Mouse (Mus musculus): ENCODE measurements at regions not wholly inside any gene's neighbourhood (a gene's known extent, or its start where the extent isn't known, plus 50 kb on each side); places are given as distances from the start of the nearest gene placed in this dataset.

DNA sequence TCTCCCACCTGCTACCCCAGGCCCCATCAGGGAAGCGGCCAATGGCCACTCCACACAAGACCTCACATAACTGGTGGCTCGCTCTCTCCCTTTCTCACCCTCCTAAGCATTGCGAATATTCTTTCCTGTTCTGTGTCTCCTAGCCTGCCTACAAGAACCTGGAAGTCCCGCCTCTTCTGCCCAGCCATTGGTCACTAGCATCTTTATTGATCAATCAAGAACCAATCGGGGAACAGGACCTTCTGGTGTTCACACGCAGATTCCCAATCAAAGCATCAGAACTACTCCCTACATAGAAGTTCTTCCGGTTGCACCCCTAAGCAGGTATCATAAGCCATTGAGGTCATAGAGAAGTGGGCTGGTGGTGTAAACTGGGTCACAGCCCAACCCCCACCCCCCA is 148.5 kb downstream of the Tbc1d30 start:
- no peak for TF ChIP-seq CTCF (conservative IDR thresholded peaks at IDR 0.05 in 1 of 2, IDR thresholded peaks at IDR 0.05 in 1 of 2; ENCODE audit: low read depth in 2 of 2, low read length in 2 of 2)
- TF ChIP-seq POLR2AphosphoS2 (IDR thresholded peaks at IDR 0.05; ENCODE audit: low read depth, low read length) = no peak
- TF ChIP-seq POLR2A (IDR thresholded peaks at IDR 0.05; ENCODE audit: low read depth, low read length) = no peak
- TF ChIP-seq SMC3 (IDR thresholded peaks at IDR 0.05; ENCODE audit: low read depth, low read length) = no peak
- TF ChIP-seq RAD21 (IDR thresholded peaks at IDR 0.05; ENCODE audit: low read depth, low read length) = no peak
- no peak for TF ChIP-seq ZC3H11A (IDR thresholded peaks at IDR 0.05; ENCODE audit: low read depth, low read length)
- no peak for TF ChIP-seq UBTF (IDR thresholded peaks at IDR 0.05; ENCODE audit: low read depth, low read length)
- no peak for TF ChIP-seq ZNF384 (IDR thresholded peaks at IDR 0.05; ENCODE audit: low read depth, low read length)
- no peak for TF ChIP-seq TCF12 (IDR thresholded peaks at IDR 0.05; ENCODE audit: low read depth, low read length)
- no peak for TF ChIP-seq CHD2 (IDR thresholded peaks at IDR 0.05; ENCODE audit: low read length)
- no peak for TF ChIP-seq RCOR1 (conservative IDR thresholded peaks at IDR 0.05; ENCODE audit: low read depth, low read length)
- no peak for TF ChIP-seq EP300 (IDR thresholded peaks at IDR 0.05; ENCODE audit: low read length)
- TF ChIP-seq USF2 (conservative IDR thresholded peaks at IDR 0.05; ENCODE audit: low read depth, low read length) = no peak
- no peak for TF ChIP-seq MEF2A (IDR thresholded peaks at IDR 0.05; ENCODE audit: borderline replicate concordance, low read depth, low read length)
